Mouse (Mus musculus) ES-E14 (cell line): ENCODE measurements around the gene Wdr35. TPM values are rescaled to one million over a fixed set of nuclear protein-coding genes. Genes with fewer than 3 reads are reported as not detected.

Source experiments
- DNase-seq: peaks from one replicate; pipeline ENCODE4 v3.0.0-alpha.2; 2013; ENCODE audit warnings: low read depth, low spot score
- H3K27ac ChIP-seq: 2 replicates; pipeline ENCODE4 v1.5.1; 2012; ENCODE audit warnings: low read depth, mild to moderate bottlenecking, low read length, moderate library complexity, mixed read lengths; ENCODE audit not compliant: poor library complexity, insufficient read depth, severe bottlenecking
- H3K36me3 ChIP-seq: 2 replicates; pipeline ENCODE4 v1.6.1; 2012; ENCODE audit warnings: mild to moderate bottlenecking, low read length, moderate library complexity, mixed read lengths; ENCODE audit not compliant: control insufficient read depth, poor library complexity, insufficient read depth, severe bottlenecking
- H3K4me1 ChIP-seq, 2 experiments: fragments of 150-350 bp in 1 of 2; sonication (generic) in 1 of 2; 2 replicates each; pipeline ENCODE4 v1.6.1; 2012; ENCODE audit warnings: low read length in 2 of 2, mild to moderate bottlenecking in 1 of 2, mixed read lengths in 1 of 2; ENCODE audit not compliant: control insufficient read depth in 2 of 2, insufficient read depth in 2 of 2, poor library complexity in 1 of 2
- H3K4me3 ChIP-seq, 2 experiments: fragments of 150-350 bp in 1 of 2; sonication (generic) in 1 of 2; 2 replicates each; pipeline ENCODE4 v1.5.1; 2012; ENCODE audit warnings: low read length in 2 of 2, low read depth in 1 of 2, mild to moderate bottlenecking in 1 of 2, mixed read lengths in 1 of 2; ENCODE audit not compliant: insufficient read depth in 1 of 2, poor library complexity in 1 of 2, severe bottlenecking in 1 of 2
- H3K9ac ChIP-seq: 2 replicates; pipeline ENCODE4 v1.6.1; 2012; ENCODE audit warnings: low read depth, mild to moderate bottlenecking, low read length, mixed read lengths; ENCODE audit not compliant: poor library complexity, insufficient read depth, severe bottlenecking
- H3K9me3 ChIP-seq: fragments of 150-350 bp; sonication (generic); 2 replicates; pipeline ENCODE4 v1.6.1; 2012; ENCODE audit warnings: low read depth, mild to moderate bottlenecking, low read length; ENCODE audit not compliant: control insufficient read depth, insufficient read depth
- CHD2 ChIP-seq: IDR thresholded peaks from 2 replicates; pipeline ENCODE4 v1.6.1; 2014; ENCODE audit warnings: mild to moderate bottlenecking, low read depth, low read length, inconsistent platforms
- HCFC1 ChIP-seq: IDR thresholded peaks from 2 replicates; pipeline ENCODE4 v1.6.1; 2012; ENCODE audit warnings: low read length, inconsistent platforms, borderline replicate concordance; ENCODE audit not compliant: insufficient read depth
- MAFK ChIP-seq: IDR thresholded peaks from 2 replicates; pipeline ENCODE4 v1.6.1; 2014; ENCODE audit warnings: mild to moderate bottlenecking, low read depth, low read length, inconsistent platforms; ENCODE audit not compliant: insufficient read depth
- ZC3H11A ChIP-seq: IDR thresholded peaks from 2 replicates; pipeline ENCODE4 v1.6.1; 2012; ENCODE audit warnings: low read depth, mild to moderate bottlenecking, inconsistent platforms, low read length, borderline replicate concordance
- ZNF384 ChIP-seq: IDR thresholded peaks from 2 replicates; pipeline ENCODE4 v1.6.1; 2012; ENCODE audit warnings: low read depth, low read length, inconsistent platforms
- in situ Hi-C, 2 experiments: fragments of 600-800 bp; cut with MboI; formaldehyde crosslinking; loops; one replicate each; pipeline ENCODE4 v1.15.1; 2025; ENCODE audit warnings: low sequenced_read_pairs in 2 of 2, inconsistent platforms in 1 of 2; ENCODE audit not compliant: unreplicated experiment in 2 of 2
- total RNA-seq: library from RNA; depleted of rRNA; stranded (reverse); fragments of 300-350 nt; gene quantifications from 2 replicates; pipeline ENCODE4 v1.2.3, GENCODE M21; 2012

Gene Wdr35
- total RNA-seq, 1 experiment, result 22.3 TPM

DNA sequence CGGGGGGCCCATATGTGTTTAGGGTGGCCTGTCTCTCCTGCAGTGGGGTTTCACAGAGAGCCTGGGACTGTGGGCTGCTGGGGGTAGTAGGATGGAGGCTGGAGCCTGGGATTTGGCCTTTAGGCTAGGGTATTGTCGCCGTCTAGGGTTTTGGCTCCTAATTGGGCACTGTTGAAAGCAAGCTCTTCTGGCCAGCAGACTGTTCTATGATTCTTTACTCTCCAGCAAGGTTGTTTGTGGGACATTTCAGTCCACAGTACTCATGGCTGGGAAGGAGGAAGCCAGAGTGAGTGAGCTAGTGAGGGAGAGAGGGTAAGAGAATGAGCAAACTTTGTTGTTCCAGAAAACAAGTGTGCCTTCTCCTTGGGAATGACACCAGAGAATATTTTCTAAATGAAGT is 85.8 kb downstream of the Wdr35 start:
- Histone ChIP-seq H3K9ac (no peak overlapping the region), H3K36me3 (no peaks in the 10 kb centered on the region), H3K27ac (no peak overlapping the region), H3K4me1 (no peaks in the 10 kb centered on the region), H3K4me3 (no peak overlapping the region), H3K9me3 (no peaks in the 10 kb centered on the region)
- DNase-seq, result no peak
- no peak for TF ChIP-seq MAFK
- no peak for TF ChIP-seq CHD2
- no peak for TF ChIP-seq ZNF384
- no peak for TF ChIP-seq ZC3H11A
- no peak for TF ChIP-seq HCFC1
- in situ Hi-C loops, result loop anchor here (10.0 to 25.0 kb wide), 3 partner anchors 503 to 1378 kb away; partner anchors contain the start of gene Osr1 (in 2 of the 2)

DNA sequence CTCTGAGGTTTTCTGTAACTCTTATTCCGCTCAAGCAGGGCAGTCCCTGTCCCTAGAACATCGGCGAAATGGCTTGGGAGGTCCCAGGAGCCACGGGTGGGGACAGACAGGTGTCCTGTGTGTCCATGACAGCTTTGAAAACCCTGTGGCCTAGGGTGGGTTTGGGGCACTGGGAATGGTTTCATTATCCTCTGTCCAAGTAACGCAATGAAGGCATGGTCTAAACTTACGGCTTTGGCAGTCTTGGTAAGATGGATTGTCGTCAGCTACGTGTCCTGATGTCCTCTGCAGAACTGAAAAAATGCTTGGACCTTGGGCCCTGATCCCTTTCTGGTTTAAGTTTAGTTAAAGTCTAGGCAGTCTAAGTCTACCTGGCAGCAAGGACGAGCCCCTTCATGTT is 86.3 kb downstream of the Wdr35 start:
- Histone ChIP-seq H3K9me3 (no peaks in the 10 kb centered on the region), H3K36me3 (no peaks in the 10 kb centered on the region), H3K4me1 (no peaks in the 10 kb centered on the region), H3K27ac (no peak overlapping the region), H3K4me3 (no peak overlapping the region), H3K9ac (no peak overlapping the region)
- DNase-seq, result no peak
- TF ChIP-seq MAFK, result no peak
- in situ Hi-C loops, result loop anchor here (10.0 to 25.0 kb wide), 3 partner anchors 502 to 1377 kb away; partner anchors contain the start of gene Osr1 (in 2 of the 2)

DNA sequence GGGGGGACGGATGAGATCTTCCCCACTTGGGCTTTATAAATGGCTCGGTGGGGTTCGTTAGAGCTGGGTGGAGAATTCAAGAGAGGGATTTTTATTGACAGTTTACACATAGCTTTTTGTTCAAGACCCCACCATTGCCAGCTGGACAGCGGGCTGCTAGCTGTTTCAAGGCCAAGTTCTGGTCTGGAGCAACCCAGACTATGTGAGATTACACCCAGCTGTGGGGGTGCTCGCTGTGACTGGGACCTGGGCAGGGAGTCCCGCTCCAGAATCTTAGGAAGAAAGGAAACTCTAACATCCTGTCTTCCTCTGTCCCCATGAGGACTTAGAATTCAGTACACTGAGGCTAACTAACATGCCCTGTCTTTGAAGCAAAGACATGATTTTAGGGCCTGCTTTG is 89.9 kb downstream of the Wdr35 start:
- H3K27ac ChIP-seq, result no peak overlapping the region
- DNase-seq, result no peak
- TF ChIP-seq CHD2 (no peak), ZNF384 (no peak), MAFK (no peak), HCFC1 (no peak), ZC3H11A (no peak)
- H3K9ac ChIP-seq, result no peak overlapping the region
- H3K36me3 ChIP-seq, result no peaks in the 10 kb centered on the region
- in situ Hi-C loops, result loop anchor here (25.0 kb wide), 2 partner anchors 499 to 1374 kb away; partner anchors contain the start of gene Osr1 (in 1 of the 2)
- H3K4me1 ChIP-seq, result no peaks in the 10 kb centered on the region
- H3K9me3 ChIP-seq, result no peaks in the 10 kb centered on the region
- no peak overlapping the region for H3K4me3 ChIP-seq

DNA sequence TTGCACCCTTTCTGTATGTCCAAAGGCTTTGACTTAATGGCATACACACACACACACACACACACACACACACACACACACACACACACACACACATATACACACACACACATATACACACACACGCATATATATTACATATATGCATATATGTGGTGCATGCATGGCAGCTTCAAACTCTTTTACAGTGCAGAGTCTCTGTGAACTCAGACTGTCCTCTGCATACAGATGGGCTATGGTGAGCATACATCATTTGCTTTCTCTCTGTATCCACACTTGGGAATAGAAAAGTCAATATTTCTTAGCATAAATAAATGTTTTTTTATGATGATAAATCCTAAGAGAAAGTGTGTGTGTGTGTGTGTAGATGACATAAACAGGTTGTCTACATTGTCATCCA is 97.4 kb downstream of the Wdr35 start:
- no peak overlapping the region for H3K4me3 ChIP-seq
- TF ChIP-seq ZNF384 (no peak), ZC3H11A (no peak), HCFC1 (no peak), MAFK (no peak), CHD2 (no peak)
- H3K9ac ChIP-seq, result no peak overlapping the region
- H3K9me3 ChIP-seq, result no peaks in the 10 kb centered on the region
- in situ Hi-C loops, result loop anchor here (25.0 kb wide), 2 partner anchors 491 to 1366 kb away; partner anchors contain the start of gene Osr1 (in 1 of the 2)
- no peak overlapping the region for H3K27ac ChIP-seq
- no peaks in the 10 kb centered on the region for H3K36me3 ChIP-seq
- no peak for DNase-seq
- H3K4me1 ChIP-seq, result no peaks in the 10 kb centered on the region

DNA sequence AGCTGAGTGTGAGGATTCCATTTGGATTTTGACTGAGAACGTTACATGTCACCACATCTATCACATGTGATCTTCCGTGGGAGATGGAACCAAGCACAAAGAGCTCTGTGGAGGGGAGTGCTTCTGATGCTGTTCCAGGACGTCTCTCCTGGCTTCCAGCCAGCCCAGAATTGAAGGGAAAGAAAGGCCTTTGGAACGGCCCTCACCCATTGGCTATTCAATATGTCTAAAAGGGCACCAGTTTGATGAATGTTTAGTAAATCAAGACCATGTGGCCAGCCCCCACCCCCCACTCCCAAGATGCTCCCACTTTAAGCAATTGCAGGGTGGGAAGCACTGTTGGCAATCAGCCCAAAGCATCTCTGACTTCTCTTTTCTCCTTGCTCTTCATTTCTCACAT is 97.8 kb downstream of the Wdr35 start:
- Histone ChIP-seq H3K27ac (no peak overlapping the region), H3K9ac (no peak overlapping the region), H3K4me3 (no peak overlapping the region), H3K9me3 (no peaks in the 10 kb centered on the region), H3K36me3 (no peaks in the 10 kb centered on the region), H3K4me1 (no peaks in the 10 kb centered on the region)
- no peak for DNase-seq
- TF ChIP-seq ZNF384 (no peak), CHD2 (no peak), HCFC1 (no peak), MAFK (no peak), ZC3H11A (no peak)
- in situ Hi-C loops, result loop anchor here (25.0 kb wide), 2 partner anchors 491 to 1366 kb away; partner anchors contain the start of gene Osr1 (in 1 of the 2)
